Mouse (Mus musculus) neural tube, embryonic 11.5 days (tissue): ENCODE data around the gene Tent4b. TPM values are rescaled to one million over a fixed set of nuclear protein-coding genes. Genes with fewer than 3 reads are reported as not detected.

ENCODE experiments used
- ATAC-seq: fragments of 200-750 bp; cut with Nextera tagmentation; 2 replicates; pipeline ENCODE4 v1.8.0; 2017; ENCODE audit warnings: moderate number of reproducible peaks, mild to moderate bottlenecking, moderate TSS enrichment, moderate library complexity; ENCODE audit not compliant: insufficient read depth, low FRiP score, low TSS enrichment
- DNase-seq: peaks from one replicate; pipeline ENCODE4 v3.0.0-alpha.2; 2015; ENCODE audit warnings: low spot score
- H3K27ac ChIP-seq: fragments of 300-500 bp; sonication (generic); 2 replicates; pipeline ENCODE4 v1.5.1; 2014; ENCODE audit warnings: low read depth, mild to moderate bottlenecking, low read length
- H3K27me3 ChIP-seq: fragments of 300-500 bp; sonication (generic); 2 replicates; pipeline ENCODE4 v1.6.1; 2014; ENCODE audit warnings: mild to moderate bottlenecking, low read length, mixed read lengths; ENCODE audit not compliant: control insufficient read depth, insufficient read depth
- H3K36me3 ChIP-seq: fragments of 300-500 bp; sonication (generic); 2 replicates; pipeline ENCODE4 v1.6.1; 2014; ENCODE audit warnings: mild to moderate bottlenecking, low read length, moderate library complexity, mixed read lengths; ENCODE audit not compliant: control insufficient read depth, insufficient read depth
- H3K4me1 ChIP-seq: fragments of 300-500 bp; sonication (generic); 2 replicates; pipeline ENCODE4 v1.6.1; 2014; ENCODE audit warnings: low read length, mixed read lengths; ENCODE audit not compliant: control insufficient read depth, insufficient read depth
- H3K4me2 ChIP-seq: fragments of 300-500 bp; sonication (generic); 2 replicates; pipeline ENCODE4 v1.6.1; 2014; ENCODE audit warnings: low read depth, mild to moderate bottlenecking, moderate library complexity
- H3K4me3 ChIP-seq: fragments of 300-500 bp; sonication (generic); 2 replicates; pipeline ENCODE4 v1.5.1; 2014; ENCODE audit warnings: low read depth, low read length
- H3K9ac ChIP-seq: fragments of 300-500 bp; sonication (generic); 2 replicates; pipeline ENCODE4 v1.6.1; 2014; ENCODE audit warnings: mild to moderate bottlenecking, low read length
- H3K9me3 ChIP-seq: fragments of 300-500 bp; sonication (generic); 2 replicates; pipeline ENCODE4 v1.6.1; 2016; ENCODE audit warnings: low read length; ENCODE audit not compliant: control insufficient read depth
- WGBS: fragments of 180-500 bp; shearing (Covaris S2); extraction: QIAGEN DNeasy Blood & Tissue Kit; methylation state at CpG from one replicate; pipeline ENCODE4 v1.1.7; 2014; 5-methylcytosine and 5-hydroxymethylcytosine counted together
- polyA plus RNA-seq: library from polyadenylated mRNA; unstranded; fragments of >200 nt; fragmentation: Nextera tagmentation; extraction: Ambion mirVana; gene quantifications from 2 replicates; pipeline ENCODE4 v1.2.1, GENCODE M21; 2014

Gene Tent4b
- polyA plus RNA-seq, 1 experiment from 2014 or later: 11.2 TPM

- DNase-seq (peak; percentile 73), ATAC-seq (no peak)
- Histone ChIP-seq H3K4me1 (no peaks in the 10 kb centered on the region), H3K9me3 (no peaks in the 10 kb centered on the region), H3K27me3 (no peaks in the 10 kb centered on the region; the same call in 1 of the 2 replicates), H3K4me2 (no peak overlapping the region), H3K9ac (no peak overlapping the region), H3K4me3 (no peak overlapping the region), H3K27ac (no peak overlapping the region), H3K36me3 (no peaks in the 10 kb centered on the region)
- WGBS: 55% methylated on average over 10 of the region's 10 CpGs
These were observed 67.3 kb downstream of the Tent4b start for GRCm38 (mm10) chr8:88266170-88266800.

DNA sequence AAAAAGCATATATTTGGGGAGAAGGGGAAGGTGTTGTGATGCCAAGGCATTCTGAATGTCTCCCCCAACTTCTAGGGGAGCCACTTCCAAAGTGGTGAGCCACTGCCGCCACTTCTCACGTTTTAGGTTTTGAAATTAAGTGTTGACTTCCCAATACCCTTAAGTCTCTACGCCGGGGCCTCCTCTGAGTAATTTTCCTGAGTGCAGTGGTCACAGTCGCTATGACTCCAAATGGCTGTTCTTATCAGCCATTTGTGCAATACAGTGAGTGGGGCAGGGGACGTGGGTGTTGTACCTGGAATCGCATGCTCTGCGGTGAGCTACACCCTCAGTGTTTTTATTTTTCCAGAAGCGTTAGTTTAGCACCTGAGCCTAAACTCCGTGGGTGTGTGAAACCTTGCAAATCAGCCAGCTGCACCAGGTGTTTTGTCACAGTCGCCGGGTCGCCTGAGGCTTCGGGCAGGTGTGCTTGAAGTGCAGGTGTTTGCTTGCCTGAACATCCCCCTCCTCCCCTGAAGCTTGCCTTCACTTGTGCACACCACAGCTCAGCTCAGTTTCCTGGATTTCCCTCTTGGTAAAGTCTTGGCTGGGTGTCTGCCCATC lies 67.9 kb downstream of the Tent4b start:
- H3K9me3 ChIP-seq: no peaks in the 10 kb centered on the region
- H3K4me1 ChIP-seq: no peaks in the 10 kb centered on the region
- H3K27me3 ChIP-seq: no peaks in the 10 kb centered on the region; the same call in 1 of the 2 replicates
- H3K9ac ChIP-seq: no peak overlapping the region
- ATAC-seq: no peak
- no peak overlapping the region for H3K4me3 ChIP-seq
- WGBS: 83% methylated on average over 14 of the region's 14 CpGs
- no peak overlapping the region for H3K4me2 ChIP-seq
- no peak for DNase-seq
- no peak overlapping the region for H3K27ac ChIP-seq
- H3K36me3 ChIP-seq: no peaks in the 10 kb centered on the region

GRCm38 (mm10) chr8:88269107-88269875 lies 70.3 kb downstream of the Tent4b start:
- Histone ChIP-seq H3K9ac (no peak overlapping the region), H3K9me3 (no peaks in the 10 kb centered on the region), H3K27me3 (peaks cover 12% of the 10 kb centered on the region), H3K27ac (no peak overlapping the region), H3K4me1 (peaks cover 7% of the 10 kb centered on the region; the same call in 1 of the 2 replicates), H3K4me3 (no peak overlapping the region), H3K4me2 (no peak overlapping the region), H3K36me3 (no peaks in the 10 kb centered on the region)
- no peak for ATAC-seq
- 69% methylated on average over 7 of the region's 7 CpGs for WGBS
- no peak for DNase-seq

DNA sequence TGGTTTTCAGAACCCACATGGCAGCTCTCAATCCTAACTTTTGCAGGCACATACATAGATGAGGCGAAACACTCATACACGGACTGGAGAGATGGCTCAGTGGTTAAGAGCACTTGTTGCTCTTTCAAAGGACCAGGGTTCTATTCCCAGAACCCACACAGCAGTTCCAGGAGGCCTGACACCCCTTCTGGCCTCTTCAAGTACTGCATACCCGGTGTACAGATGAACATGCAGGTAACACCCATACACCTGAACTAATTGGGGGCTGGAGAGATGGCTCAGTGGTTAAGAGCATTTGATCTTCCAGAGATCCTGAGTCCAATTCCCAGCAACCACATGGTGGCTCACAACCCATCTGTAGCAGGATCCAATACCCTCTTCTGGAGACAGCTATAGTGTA lies 71.1 kb downstream of the Tent4b start:
- H3K27me3 ChIP-seq: peaks cover 12% of the 10 kb centered on the region
- no peak overlapping the region for H3K4me3 ChIP-seq
- no peak overlapping the region for H3K4me2 ChIP-seq
- peaks cover 7% of the 10 kb centered on the region; the same call in 1 of the 2 replicates for H3K4me1 ChIP-seq
- no peak overlapping the region for H3K27ac ChIP-seq
- WGBS: 68% methylated on average over 3 of the region's 3 CpGs
- no peak for DNase-seq
- H3K9me3 ChIP-seq: no peaks in the 10 kb centered on the region
- ATAC-seq: no peak
- no peak overlapping the region for H3K9ac ChIP-seq
- H3K36me3 ChIP-seq: no peaks in the 10 kb centered on the region

DNA sequence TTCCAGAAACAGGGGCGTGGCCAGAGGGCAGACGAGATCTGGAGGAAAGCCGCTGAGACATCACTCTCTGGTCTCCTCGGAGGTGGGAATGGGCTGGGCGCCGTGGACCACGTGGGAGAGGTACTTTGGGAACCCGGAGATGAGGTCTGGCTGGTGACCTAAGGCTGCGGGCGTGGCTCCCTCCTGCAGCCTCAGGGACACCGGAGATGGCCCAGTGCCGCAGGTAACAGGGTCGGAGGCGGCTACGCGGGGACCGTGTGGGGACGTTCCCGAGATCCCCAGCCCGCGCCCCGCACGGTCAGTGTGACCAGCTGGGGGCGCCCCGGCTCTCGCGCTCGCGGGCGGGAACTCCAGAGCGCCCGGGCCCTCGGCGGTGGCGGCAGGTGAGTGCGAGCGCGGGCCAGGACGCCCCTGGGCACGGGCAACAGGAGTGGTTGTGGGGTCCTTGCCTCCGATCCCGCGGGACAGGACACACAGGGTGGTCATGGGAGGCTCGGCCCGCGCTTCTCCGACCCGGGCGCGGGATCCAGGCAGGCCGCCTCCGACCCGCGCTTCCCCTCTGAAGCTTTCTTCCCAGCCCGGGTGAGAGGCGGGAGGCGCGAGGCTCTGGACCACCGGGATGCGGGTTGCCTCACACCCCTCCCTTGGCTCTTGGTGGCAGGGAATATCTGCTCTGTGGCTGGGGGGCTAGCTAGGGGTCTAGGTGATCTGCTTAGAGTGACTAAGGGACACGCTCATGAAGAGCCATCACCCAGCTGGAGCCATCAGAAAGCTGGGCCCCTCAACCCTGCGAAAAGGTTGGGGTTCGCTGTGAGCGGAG lies 73.4 kb downstream of the Tent4b start, which contains the start of gene Adcy7:
TSS of gene Adcy7 (plus strand) at position 173 of the 820 bp plus-strand sequence.
- Histone ChIP-seq H3K36me3 (no peaks in the 10 kb centered on the region), H3K27me3 (peaks cover 12% of the 10 kb centered on the region), H3K27ac (no peak within 1 kb of the TSS), H3K9ac (peak within 1 kb of the TSS; percentile 55), H3K4me2 (peak within 1 kb of the TSS; percentile 92), H3K9me3 (no peaks in the 10 kb centered on the region), H3K4me1 (peaks cover 7% of the 10 kb centered on the region; the same call in 1 of the 2 replicates), H3K4me3 (peak within 1 kb of the TSS; percentile 41)
- 5% methylated on average over 52 of the region's 64 CpGs for WGBS
- DNase-seq (peak; percentile 68), ATAC-seq (no peak)

- H3K27me3 ChIP-seq: peaks cover 12% of the 10 kb centered on the region
- DNase-seq (no peak), ATAC-seq (no peak)
- H3K36me3 ChIP-seq: no peaks in the 10 kb centered on the region
- no peak overlapping the region for H3K27ac ChIP-seq
- peak overlapping the region; percentile 55; the same call in 1 of the 2 replicates for H3K9ac ChIP-seq
- 65% methylated on average over 7 of the region's 7 CpGs for WGBS
- H3K4me1 ChIP-seq: peaks cover 7% of the 10 kb centered on the region; the same call in 1 of the 2 replicates
- no peak overlapping the region; the same call in 1 of the 2 replicates for H3K4me2 ChIP-seq
- peak overlapping the region; percentile 41; the same call in 1 of the 2 replicates for H3K4me3 ChIP-seq
- no peaks in the 10 kb centered on the region for H3K9me3 ChIP-seq
These were observed 74.0 kb downstream of the Tent4b start for GRCm38 (mm10) chr8:88273051-88273430.

DNA sequence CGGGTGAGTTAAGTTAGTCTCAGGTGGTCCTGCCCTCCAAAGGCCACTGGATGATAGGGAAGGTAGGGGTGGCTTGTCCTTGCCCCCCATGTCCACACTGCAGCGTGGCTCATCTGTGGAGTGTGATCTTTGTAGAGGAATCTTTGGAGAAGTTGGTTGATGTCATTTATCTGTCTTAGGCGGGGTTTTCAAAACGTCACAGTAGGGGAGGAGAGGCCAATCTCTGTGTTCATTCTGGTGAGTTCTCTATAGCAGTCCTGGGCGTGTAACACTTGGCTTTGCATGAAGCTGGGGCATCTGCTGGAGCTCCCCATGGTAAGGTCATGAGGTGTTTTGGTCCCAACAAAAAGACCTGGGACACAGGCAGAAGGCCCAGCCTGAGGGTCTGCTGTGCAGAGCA lies 75.1 kb downstream of the Tent4b start:
- ATAC-seq: no peak
- H3K27me3 ChIP-seq: peaks cover 12% of the 10 kb centered on the region

DNA sequence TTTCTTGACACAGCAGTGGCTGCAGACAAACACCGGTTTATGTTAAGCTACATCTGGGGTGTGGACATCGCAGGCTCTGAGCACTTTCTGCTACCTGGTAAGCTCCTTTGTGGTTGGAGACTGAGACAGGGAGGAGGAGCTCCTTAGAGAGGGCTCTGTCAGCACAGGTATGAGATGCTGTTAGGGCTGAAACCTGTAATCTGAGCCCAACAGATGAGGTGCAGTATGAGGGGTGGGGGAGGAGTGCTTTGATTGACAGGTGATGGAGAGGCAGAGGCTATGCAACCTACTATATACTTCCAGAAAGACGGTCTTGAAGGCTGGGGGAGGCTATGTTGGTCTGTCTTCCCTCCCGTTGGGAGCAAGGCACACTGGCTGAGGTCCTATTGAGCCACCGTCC lies 80.2 kb downstream of the Tent4b start:
- WGBS: 64% methylated on average over 5 of the region's 5 CpGs
- ATAC-seq (no peak), DNase-seq (no peak)
- H3K27ac ChIP-seq: no peak overlapping the region
- H3K4me1 ChIP-seq: no peaks in the 10 kb centered on the region; the same call in 1 of the 2 replicates
- no peaks in the 10 kb centered on the region for H3K27me3 ChIP-seq
- no peaks in the 10 kb centered on the region for H3K36me3 ChIP-seq
- no peaks in the 10 kb centered on the region for H3K9me3 ChIP-seq
- no peak overlapping the region for H3K4me3 ChIP-seq
- no peak overlapping the region for H3K9ac ChIP-seq
- H3K4me2 ChIP-seq: no peak overlapping the region

More for the DNA sequence above, 75.1 kb downstream of the Tent4b start:
- Histone ChIP-seq H3K9me3 (no peaks in the 10 kb centered on the region), H3K36me3 (no peaks in the 10 kb centered on the region), H3K9ac (no peak overlapping the region), H3K4me3 (no peak overlapping the region), H3K4me2 (no peak overlapping the region), H3K4me1 (peaks cover 7% of the 10 kb centered on the region; the same call in 1 of the 2 replicates), H3K27ac (no peak overlapping the region)
- WGBS: 90% methylated on average over 5 of the region's 5 CpGs
- DNase-seq: no peak
